Mouse (Mus musculus) heart, embryonic 13.5 days (tissue): ENCODE data around the gene Mrm1. TPM values are rescaled to one million over a fixed set of nuclear protein-coding genes. Genes with fewer than 3 reads are reported as not detected.
"Not testable (repeated sequence)": the region's sequence is repeated elsewhere in the genome, so short reads cannot be mapped to it uniquely, and the experiment has no call there.

Experiments used
- ATAC-seq: fragments of 200-750 bp; cut with Nextera tagmentation; 2 replicates; pipeline ENCODE4 v1.8.0; 2017; ENCODE audit warnings: moderate TSS enrichment; ENCODE audit not compliant: insufficient number of reproducible peaks, low FRiP score, low TSS enrichment; ENCODE audit errors: extremely low read depth
- H3K27ac ChIP-seq: fragments of 300-500 bp; sonication (generic); replicated peaks from 2 replicates; pipeline ENCODE4 v1.5.1; 2015; ENCODE audit warnings: moderate library complexity, mild to moderate bottlenecking, inconsistent platforms
- H3K27me3 ChIP-seq: fragments of 300-500 bp; sonication (generic); replicated peaks from 2 replicates; pipeline ENCODE4 v1.6.1; 2015; ENCODE audit warnings: mild to moderate bottlenecking, inconsistent platforms
- H3K36me3 ChIP-seq: fragments of 300-500 bp; sonication (generic); 2 replicates; pipeline ENCODE4 v1.6.1; 2015; ENCODE audit warnings: mild to moderate bottlenecking, inconsistent platforms
- H3K4me1 ChIP-seq: fragments of 300-500 bp; sonication (generic); 2 replicates; pipeline ENCODE4 v1.6.1; 2015; ENCODE audit warnings: inconsistent platforms
- H3K4me2 ChIP-seq: fragments of 300-500 bp; sonication (generic); 2 replicates; pipeline ENCODE4 v1.6.1; 2015; ENCODE audit warnings: inconsistent platforms, mild to moderate bottlenecking, moderate library complexity
- H3K4me3 ChIP-seq: fragments of 300-500 bp; sonication (generic); 2 replicates; pipeline ENCODE4 v1.5.1; 2015; ENCODE audit warnings: moderate library complexity, mild to moderate bottlenecking, inconsistent platforms
- H3K9ac ChIP-seq: fragments of 300-500 bp; sonication (generic); 2 replicates; pipeline ENCODE4 v1.6.1; 2015; ENCODE audit warnings: inconsistent platforms, mild to moderate bottlenecking, moderate library complexity
- H3K9me3 ChIP-seq: fragments of 300-500 bp; sonication (generic); 2 replicates; pipeline ENCODE4 v1.6.1; 2016; ENCODE audit warnings: inconsistent platforms
- WGBS: fragments of 180-500 bp; shearing (Covaris S2); methylation state at CpG from one replicate; pipeline ENCODE4 v1.1.7; 2015; ENCODE audit warnings: mixed read lengths; 5-methylcytosine and 5-hydroxymethylcytosine counted together
- polyA plus RNA-seq: library from polyadenylated mRNA; unstranded; fragments of >200 nt; fragmentation: Nextera tagmentation; extraction: Ambion mirVana; gene quantifications from 2 replicates; pipeline ENCODE4 v1.2.1, GENCODE M21; 2015

Gene Mrm1
- 16.3 and 17.8 TPM in 2 replicates for polyA plus RNA-seq

GRCm38 (mm10) chr11:84818961-84819692 is at the start of gene Mrm1:
TSS of gene Mrm1 (minus strand) at chr11:84819515.
- Histone ChIP-seq H3K4me3 (peak within 1 kb of the TSS; percentile 76), H3K4me1 (peaks cover 50% of the 10 kb centered on the region), H3K9ac (peak within 1 kb of the TSS; percentile 88), H3K27ac (peak within 1 kb of the TSS; percentile 89), H3K4me2 (peak within 1 kb of the TSS; percentile 98), H3K27me3 (peaks cover 22% of the 10 kb centered on the region), H3K9me3 (no peaks in the 10 kb centered on the region), H3K36me3 (peaks cover 22% of the 10 kb centered on the region)
- under 1% methylated on average over 55 of the region's 55 CpGs for WGBS
- ATAC-seq: peak; percentile 65

GRCm38 (mm10) chr11:84868786-84869259 is 49.5 kb upstream of the Mrm1 start:
- WGBS: 8% methylated on average over 7 of the region's 7 CpGs
- Histone ChIP-seq H3K36me3 (peaks cover 14% of the 10 kb centered on the region), H3K9ac (peak overlapping the region; percentile 98), H3K4me1 (peaks cover 40% of the 10 kb centered on the region), H3K27ac (peak overlapping the region; percentile 94), H3K4me2 (peak overlapping the region; percentile 93), H3K4me3 (peak overlapping the region; percentile 97), H3K9me3 (no peaks in the 10 kb centered on the region), H3K27me3 (no peaks in the 10 kb centered on the region)
- no peak for ATAC-seq

GRCm38 (mm10) chr11:84867586-84867985 is 48.3 kb upstream of the Mrm1 start:
- Histone ChIP-seq H3K27ac (no peak overlapping the region), H3K9ac (no peak overlapping the region), H3K36me3 (peaks cover 19% of the 10 kb centered on the region), H3K4me3 (peak overlapping the region; percentile 19), H3K4me2 (peak overlapping the region; percentile 42), H3K27me3 (no peaks in the 10 kb centered on the region), H3K9me3 (no peaks in the 10 kb centered on the region), H3K4me1 (peaks cover 45% of the 10 kb centered on the region)
- 85% methylated on average over 2 of the region's 2 CpGs for WGBS
- ATAC-seq: no peak

- no peak for ATAC-seq
- peak overlapping the region; percentile 33; the same call in 1 of the 2 replicates for H3K9ac ChIP-seq
- peaks cover 41% of the 10 kb centered on the region for H3K36me3 ChIP-seq
- WGBS: 59% methylated on average over 2 of the region's 2 CpGs
- H3K4me1 ChIP-seq: peaks cover 37% of the 10 kb centered on the region
- no peak overlapping the region for H3K27ac ChIP-seq
- H3K4me2 ChIP-seq: no peak overlapping the region
- H3K4me3 ChIP-seq: no peak overlapping the region
- no peaks in the 10 kb centered on the region for H3K9me3 ChIP-seq
- H3K27me3 ChIP-seq: no peaks in the 10 kb centered on the region
Observed at GRCm38 (mm10) chr11:84865268-84865667, 46.0 kb upstream of the Mrm1 start.

- 90% methylated on average over 6 of the region's 6 CpGs for WGBS
- no peak overlapping the region for H3K27ac ChIP-seq
- no peak for ATAC-seq
- no peak overlapping the region for H3K9ac ChIP-seq
- H3K9me3 ChIP-seq: no peaks in the 10 kb centered on the region
- no peaks in the 10 kb centered on the region for H3K4me1 ChIP-seq
- peaks cover 83% of the 10 kb centered on the region for H3K36me3 ChIP-seq
- H3K4me3 ChIP-seq: no peak overlapping the region
- no peak overlapping the region for H3K4me2 ChIP-seq
- H3K27me3 ChIP-seq: no peaks in the 10 kb centered on the region
Observed at GRCm38 (mm10) chr11:84855285-84855684, 36.0 kb upstream of the Mrm1 start.

- Histone ChIP-seq H3K4me3 (no peak overlapping the region), H3K9me3 (no peaks in the 10 kb centered on the region), H3K9ac (no peak overlapping the region), H3K4me1 (no peaks in the 10 kb centered on the region), H3K36me3 (peaks cover 85% of the 10 kb centered on the region), H3K4me2 (no peak overlapping the region), H3K27me3 (no peaks in the 10 kb centered on the region), H3K27ac (no peak overlapping the region)
- ATAC-seq: no peak
- WGBS: 82% methylated on average over 7 of the region's 7 CpGs
Observed at GRCm38 (mm10) chr11:84847475-84848090, 28.3 kb upstream of the Mrm1 start.

GRCm38 (mm10) chr11:84846741-84847474 is 27.6 kb upstream of the Mrm1 start:
- Histone ChIP-seq H3K9me3 (no peaks in the 10 kb centered on the region), H3K27me3 (no peaks in the 10 kb centered on the region), H3K4me3 (no peak overlapping the region), H3K4me1 (no peaks in the 10 kb centered on the region), H3K9ac (no peak overlapping the region), H3K4me2 (no peak overlapping the region), H3K27ac (no peak overlapping the region), H3K36me3 (peaks cover 84% of the 10 kb centered on the region)
- WGBS: 91% methylated on average over 15 of the region's 15 CpGs
- no peak for ATAC-seq

- H3K4me1 ChIP-seq: no peaks in the 10 kb centered on the region
- H3K9ac ChIP-seq: no peak overlapping the region
- H3K27me3 ChIP-seq: no peaks in the 10 kb centered on the region
- ATAC-seq: no peak
- H3K36me3 ChIP-seq: peaks cover 92% of the 10 kb centered on the region
- no peak overlapping the region for H3K4me2 ChIP-seq
- 87% methylated on average over 2 of the region's 2 CpGs for WGBS
- no peak overlapping the region for H3K27ac ChIP-seq
- H3K9me3 ChIP-seq: no peaks in the 10 kb centered on the region
- no peak overlapping the region for H3K4me3 ChIP-seq
Observed at GRCm38 (mm10) chr11:84839330-84839729, 20.0 kb upstream of the Mrm1 start.

GRCm38 (mm10) chr11:84829495-84829894 is 10.2 kb upstream of the Mrm1 start:
- H3K9me3 ChIP-seq, H3K27me3 ChIP-seq, ATAC-seq: not testable (repeated sequence)
- 70% methylated on average over 11 of the region's 11 CpGs for WGBS
- H3K36me3 ChIP-seq: peaks cover 53% of the 10 kb centered on the region
- H3K4me1 ChIP-seq: peaks cover 45% of the 10 kb centered on the region
- peak overlapping the region; percentile 83 for H3K4me2 ChIP-seq
- H3K4me3 ChIP-seq: peak overlapping the region; percentile 92
- H3K27ac ChIP-seq: peak overlapping the region; percentile 91
- H3K9ac ChIP-seq: peak overlapping the region; percentile 93

GRCm38 (mm10) chr11:84828516-84829399 is 9.4 kb upstream of the Mrm1 start, which contains the start of gene Dhrs11:
TSS of gene Dhrs11 (minus strand) at chr11:84828994.
- H3K4me1 ChIP-seq: peaks cover 52% of the 10 kb centered on the region
- ATAC-seq: peak; percentile 94
- H3K27me3 ChIP-seq: peaks cover 9% of the 10 kb centered on the region; the same call in 1 of the 2 replicates
- under 1% methylated on average over 62 of the region's 62 CpGs for WGBS
- H3K27ac ChIP-seq: peak within 1 kb of the TSS; percentile 91
- H3K9me3 ChIP-seq: no peaks in the 10 kb centered on the region
- H3K36me3 ChIP-seq: peaks cover 47% of the 10 kb centered on the region
- H3K4me2 ChIP-seq: peak within 1 kb of the TSS; percentile 83
- H3K9ac ChIP-seq: peak within 1 kb of the TSS; percentile 93
- H3K4me3 ChIP-seq: peak within 1 kb of the TSS; percentile 92
